Mouse (Mus musculus): ENCODE measurements around the gene Man1c1. TPM values are rescaled to one million over a fixed set of nuclear protein-coding genes. Genes with fewer than 3 reads are reported as not detected.

The Man1c1 gene
- polyA plus RNA-seq, 1 experiment from 2014 or later: 1.9 TPM

Small RNAs within 50 kb of the gene (microRNA-seq; reads per million reads assigned to microRNA genes)
- gene Mir6403: not detected

Other genes starting within 250 kb of the Man1c1 start
- 7,624 and 8,172 TPM in 2 replicates for gene Stmn1, start 236.0 kb downstream of the Man1c1 start, polyA plus RNA-seq (2014; fragmentation: Nextera tagmentation; extraction: Ambion mirVana)
- 4.3 and 6.0 TPM in 2 replicates for gene Paqr7, start 207.6 kb downstream of the Man1c1 start, polyA plus RNA-seq (2014; fragmentation: Nextera tagmentation; extraction: Ambion mirVana)
- 2.2 and 3.3 TPM in 2 replicates for gene Aunip, start 193.3 kb downstream of the Man1c1 start, polyA plus RNA-seq (2014; fragmentation: Nextera tagmentation; extraction: Ambion mirVana)
- gene Mtfr1l, start 168.9 kb downstream of the Man1c1 start, polyA plus RNA-seq (2014; fragmentation: Nextera tagmentation; extraction: Ambion mirVana): 177 and 185 TPM in 2 replicates
- gene Selenon, start 152.1 kb downstream of the Man1c1 start, polyA plus RNA-seq (2014; fragmentation: Nextera tagmentation; extraction: Ambion mirVana): 10.2 and 12.4 TPM in 2 replicates
- 1.6 and 1.7 TPM in 2 replicates for gene Ldlrap1, start 63.7 kb upstream of the Man1c1 start, polyA plus RNA-seq (2014; fragmentation: Nextera tagmentation; extraction: Ambion mirVana)
- 81.9 and 92.5 TPM in 2 replicates for gene Maco1, start 149.1 kb upstream of the Man1c1 start, polyA plus RNA-seq (2014; fragmentation: Nextera tagmentation; extraction: Ambion mirVana)
- gene Rhd, start 160.2 kb upstream of the Man1c1 start, polyA plus RNA-seq (2014; fragmentation: Nextera tagmentation; extraction: Ambion mirVana): 0.85 and 0.99 TPM in 2 replicates
- 166 and 178 TPM in 2 replicates for gene Tmem50a, start 210.7 kb upstream of the Man1c1 start, polyA plus RNA-seq (2014; fragmentation: Nextera tagmentation; extraction: Ambion mirVana)
- gene Rsrp1, start 219.3 kb upstream of the Man1c1 start, polyA plus RNA-seq (2014; fragmentation: Nextera tagmentation; extraction: Ambion mirVana): 363 and 474 TPM in 2 replicates
- 68.1 and 72.7 TPM in 2 replicates for gene Syf2, start 226.6 kb upstream of the Man1c1 start, polyA plus RNA-seq (2014; fragmentation: Nextera tagmentation; extraction: Ambion mirVana)